Mouse (Mus musculus) layer of hippocampus, adult 9-11 months (tissue): ENCODE measurements around the gene Gm49601.

Experiments used
- DNase-seq: peaks from one replicate; pipeline ENCODE4 v3.0.0; 2022

The Gm49601 gene

DNA sequence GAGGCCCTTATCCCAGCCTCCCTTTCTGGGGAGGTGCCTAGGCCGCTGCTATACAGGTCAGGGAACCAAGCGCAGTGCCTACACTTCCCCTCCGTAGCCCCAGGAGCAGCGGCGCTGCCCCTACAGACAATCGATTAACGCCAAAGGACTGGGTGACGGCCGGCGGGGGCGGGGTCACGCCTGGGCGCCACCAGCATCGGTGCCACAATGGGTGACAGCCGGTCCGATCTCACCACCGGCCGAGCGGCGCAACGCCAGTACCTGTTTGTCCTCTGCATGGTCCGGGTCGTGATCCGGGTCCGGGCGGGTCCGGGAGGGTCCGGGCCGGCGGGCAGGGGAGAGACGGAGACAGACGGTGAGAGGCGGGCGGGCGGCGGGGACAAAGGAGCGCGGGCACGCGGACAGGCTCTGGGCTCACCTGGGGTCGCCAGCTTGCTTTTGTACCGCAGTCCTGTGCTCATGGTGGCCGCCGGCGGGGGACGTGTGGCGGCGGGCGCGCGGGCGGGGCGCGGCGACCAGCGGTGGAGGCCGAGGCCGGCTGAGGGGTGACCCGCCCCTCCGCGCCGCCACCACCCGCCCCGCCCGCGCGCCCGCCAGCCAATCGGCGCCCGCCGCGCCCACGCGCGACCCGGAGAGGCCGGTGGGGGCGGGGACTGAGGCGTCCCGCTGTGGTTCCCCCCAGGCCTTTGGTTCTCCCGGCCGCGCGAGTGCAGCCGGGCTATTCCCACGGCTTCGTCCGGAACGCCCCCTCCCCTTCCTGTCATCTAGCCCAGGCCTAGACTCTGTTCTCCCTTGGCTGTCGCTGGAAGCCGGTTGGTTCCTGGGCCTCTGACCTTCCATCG is 3.4 kb upstream of the Gm49601 start, which contains the start of gene Sept5:
Gene Sept5 (minus strand): TSS at position 565 of the 842 bp plus-strand sequence.
- DNase-seq: peak; percentile 56

- no peak for DNase-seq
These were observed 2.7 kb upstream of the Gm49601 start for GRCm38 (mm10) chr16:18628948-18629340.

GRCm38 (mm10) chr16:18628206-18628947 is 2.1 kb upstream of the Gm49601 start:
- peak; percentile 50 for DNase-seq

- DNase-seq: no peak
These were observed 936 bp upstream of the Gm49601 start for GRCm38 (mm10) chr16:18627163-18627562.

- DNase-seq: peak; percentile 70
These were observed 376 bp downstream of the Gm49601 start for GRCm38 (mm10) chr16:18625791-18626311.

- DNase-seq: no peak
These were observed 1.1 kb downstream of the Gm49601 start for GRCm38 (mm10) chr16:18625097-18625496.

DNA sequence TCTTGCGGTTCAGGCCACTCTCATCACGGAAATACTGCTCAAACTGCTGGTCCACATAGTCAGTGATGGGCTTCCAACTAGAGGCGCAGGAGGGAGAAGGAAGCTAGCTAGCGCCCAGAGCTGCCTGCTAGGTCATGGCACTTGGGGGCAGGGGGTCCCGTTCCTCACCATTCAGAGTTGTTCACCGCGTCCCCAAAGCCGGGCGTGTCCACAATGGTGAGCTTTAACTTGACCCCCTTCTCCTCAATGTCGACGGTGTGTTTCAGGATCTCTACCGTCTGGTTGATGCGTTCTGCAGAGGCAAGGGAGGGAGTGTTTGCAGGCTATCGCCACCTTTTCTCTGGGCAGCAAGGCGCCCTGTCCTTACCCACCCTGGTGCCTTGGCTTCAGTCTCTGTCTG is 1.6 kb downstream of the Gm49601 start:
- DNase-seq: no peak

DNA sequence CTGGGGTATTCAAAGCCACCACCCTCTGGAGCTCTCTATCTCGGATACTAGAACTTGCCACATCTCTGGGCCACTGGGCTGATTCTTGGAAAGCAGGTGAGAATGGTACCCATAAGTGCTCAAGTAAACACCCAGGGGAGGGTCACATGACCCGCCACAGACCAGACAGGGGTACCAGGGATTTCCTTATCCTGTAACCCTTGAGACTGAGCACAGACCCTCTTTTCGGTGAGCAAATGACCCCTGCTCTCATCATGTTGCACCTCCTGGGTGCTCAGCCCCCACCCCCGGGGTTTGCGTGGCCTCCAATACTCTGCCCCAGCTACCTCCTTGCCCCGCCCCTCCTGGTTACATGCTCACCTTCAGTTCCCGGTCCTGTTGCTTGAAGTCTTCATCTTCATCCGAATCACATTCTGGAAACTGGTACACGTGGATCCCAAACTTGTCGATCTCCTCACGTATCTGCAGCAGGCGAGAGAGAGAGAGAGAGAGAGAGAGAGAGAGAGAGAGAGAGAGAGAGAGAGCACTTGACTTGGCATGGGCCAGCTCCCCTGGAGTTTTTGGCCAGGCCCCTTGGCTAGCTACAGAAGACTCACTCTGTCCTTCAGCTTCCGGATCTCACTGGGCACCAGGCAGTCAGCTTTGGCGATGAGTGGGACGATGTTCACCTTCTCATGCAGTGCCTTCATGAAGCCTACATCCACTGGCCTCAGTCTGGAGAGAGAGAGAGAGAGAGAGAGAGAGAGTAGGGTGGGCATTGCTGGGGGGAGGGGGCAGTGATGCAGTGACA is 2.3 kb downstream of the Gm49601 start:
- DNase-seq: peak; percentile 23

- peak; percentile 17 for DNase-seq
These were observed 3.1 kb downstream of the Gm49601 start for GRCm38 (mm10) chr16:18622916-18623750.

DNA sequence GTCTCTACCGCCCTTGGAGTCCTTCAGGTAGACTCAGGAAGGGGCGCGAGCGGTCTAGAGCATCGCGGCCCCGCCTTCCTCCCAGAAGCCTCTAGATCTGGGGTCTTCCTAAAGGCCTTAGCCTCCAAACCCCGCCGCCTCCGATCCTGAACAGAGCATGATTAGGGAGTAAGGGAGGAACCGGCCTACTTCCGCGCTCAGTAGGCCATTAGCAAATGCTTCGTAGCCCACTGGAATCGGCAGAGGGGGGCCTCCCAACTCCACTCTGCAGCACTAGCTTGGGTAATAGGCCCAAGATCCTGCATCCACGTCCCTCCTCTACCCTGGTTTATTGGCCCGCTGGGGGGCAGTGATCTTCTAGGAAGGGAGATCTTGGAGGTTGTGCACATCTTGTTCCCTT is 4.2 kb downstream of the Gm49601 start, which contains the start of gene Gp1bb:
Gene Gp1bb (minus strand): TSS at position 385 of the 400 bp plus-strand sequence.
- no peak for DNase-seq

- DNase-seq: peak; percentile 22
These were observed 4.7 kb downstream of the Gm49601 start for GRCm38 (mm10) chr16:18621362-18622001.

GRCm38 (mm10) chr16:18620601-18621361 is 5.4 kb downstream of the Gm49601 start:
- DNase-seq: peak; percentile 59

DNA sequence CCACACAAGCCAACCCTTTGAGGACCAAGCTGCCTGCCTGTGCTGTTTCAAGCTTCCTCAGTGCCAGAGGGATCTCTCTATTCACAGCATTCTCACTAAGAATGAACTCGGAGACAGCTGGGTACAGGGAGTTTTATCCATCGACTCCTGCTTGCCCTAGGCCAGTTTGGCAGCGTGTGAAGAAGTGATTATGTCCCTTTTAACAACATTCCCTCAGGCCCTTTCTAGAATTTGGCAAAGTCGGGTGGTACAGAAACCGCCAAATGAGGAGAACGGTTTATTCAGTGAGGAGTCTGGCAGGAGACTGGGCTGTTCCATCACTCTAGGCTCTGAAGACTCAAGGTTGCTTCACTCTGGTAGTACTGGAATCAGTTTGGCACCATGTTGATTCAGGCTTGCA is 6.0 kb downstream of the Gm49601 start:
- no peak for DNase-seq

- no peak for DNase-seq
These were observed 7.1 kb downstream of the Gm49601 start for GRCm38 (mm10) chr16:18619110-18619509.

- no peak for DNase-seq
These were observed 7.9 kb downstream of the Gm49601 start for GRCm38 (mm10) chr16:18618297-18618696.

DNA sequence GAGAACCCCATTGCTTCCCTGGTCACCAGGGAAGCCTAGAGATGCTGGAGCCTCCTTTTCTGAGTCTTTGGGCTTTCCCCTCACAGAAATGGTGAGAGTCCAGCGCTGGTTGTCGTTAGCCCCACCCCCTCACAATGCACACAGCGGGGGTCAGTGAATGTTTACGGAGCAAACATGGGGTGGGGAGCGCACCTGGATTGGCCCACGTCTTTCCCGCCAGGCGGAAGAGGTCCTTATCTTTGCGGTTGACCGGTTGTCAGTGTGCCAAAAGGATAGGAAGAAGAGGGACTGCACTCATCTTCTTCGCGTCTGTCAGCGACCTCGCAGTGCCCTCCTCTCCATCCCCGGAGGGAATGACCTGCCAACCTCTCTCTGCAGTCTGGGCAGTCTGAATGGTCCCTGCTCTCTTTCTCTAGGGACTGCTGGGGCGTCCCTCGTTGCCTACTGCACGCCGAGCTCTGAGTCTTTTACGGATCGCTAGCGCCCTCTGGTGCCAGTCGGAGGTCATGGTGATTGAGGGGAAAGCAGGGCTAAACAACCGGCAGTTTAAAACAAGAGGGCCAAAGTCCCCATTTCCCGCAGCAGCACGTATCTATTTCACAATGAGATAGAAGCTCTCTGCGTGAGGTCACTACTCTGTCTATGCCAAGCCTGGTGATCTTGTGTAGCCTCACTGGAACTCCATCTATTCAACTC is 8.7 kb downstream of the Gm49601 start:
- peak; percentile 81 for DNase-seq

GRCm38 (mm10) chr16:18613301-18613700 is 12.9 kb downstream of the Gm49601 start:
- DNase-seq: no peak

DNA sequence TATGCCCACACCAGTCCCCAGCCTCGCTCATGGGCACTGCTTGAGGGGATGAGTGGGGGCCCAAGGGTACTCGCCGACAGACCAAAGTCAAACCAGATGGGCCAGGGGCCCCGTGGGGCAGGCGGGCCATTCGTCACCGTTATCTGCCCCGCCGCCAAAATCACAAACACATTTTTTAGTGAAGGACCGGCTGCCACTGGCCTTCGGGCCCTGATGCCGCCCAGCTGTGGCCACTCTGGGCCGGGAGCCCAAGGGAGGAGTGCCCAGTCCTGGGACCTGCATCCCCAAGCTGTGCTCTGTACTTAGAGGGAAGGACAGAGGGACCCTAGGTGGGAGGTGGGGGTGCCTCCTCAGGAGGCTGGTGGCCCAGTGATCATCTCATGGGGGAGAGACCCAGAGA is 14.5 kb downstream of the Gm49601 start:
- DNase-seq: no peak

DNA sequence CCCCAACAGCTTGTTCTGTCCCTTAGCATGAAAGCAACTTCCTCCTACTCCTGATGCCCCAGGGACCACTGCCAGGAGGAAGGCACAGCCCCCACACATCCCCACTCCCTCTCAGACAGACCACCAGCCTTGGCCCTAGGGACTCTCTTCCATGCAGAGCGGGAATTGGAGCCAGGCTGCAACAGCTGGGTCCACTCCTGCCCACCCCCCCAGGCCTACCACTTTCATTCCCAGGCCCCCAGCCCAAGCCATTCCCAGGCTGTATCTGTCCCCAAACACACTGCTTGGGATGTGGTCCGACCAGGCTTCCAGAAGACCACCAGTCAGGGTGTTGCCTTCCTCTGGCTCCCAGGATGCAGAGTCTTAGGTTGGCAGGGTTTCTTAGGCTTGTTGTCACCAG is 17.1 kb downstream of the Gm49601 start:
- DNase-seq: no peak

DNA sequence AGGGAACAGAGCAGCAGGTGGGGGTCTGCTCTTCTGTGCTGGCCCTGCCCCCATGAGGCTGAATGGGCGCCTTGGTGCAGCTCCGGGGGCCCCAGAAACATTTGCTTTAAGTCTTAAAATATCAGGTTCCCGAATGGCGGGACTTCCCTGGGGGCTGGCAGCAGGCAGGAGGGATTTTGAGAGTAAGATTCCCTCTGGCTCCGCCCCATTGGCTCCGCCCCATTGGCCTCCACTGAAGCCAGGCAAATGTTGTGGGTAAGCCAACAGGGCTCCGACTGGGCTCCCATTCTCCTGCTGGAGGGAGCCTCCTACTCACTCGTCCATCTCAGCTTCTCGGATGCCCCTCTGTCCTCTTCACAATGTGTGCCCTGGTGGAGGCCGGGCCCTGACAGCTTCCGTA is 18.0 kb downstream of the Gm49601 start:
- no peak for DNase-seq
